Mouse (Mus musculus): Measurements from ENCODE around the gene Slc16a5.

- no peak for TF ChIP-seq GATA1 (IDR thresholded peaks at IDR 0.05; ENCODE audit: borderline replicate concordance, low read length)
- 0 out of 2 replicates have a peak, but pooled peaks have one; percentile 11 for TF ChIP-seq FLI1 (IDR thresholded peaks at IDR 0.05; ENCODE audit: low read length)
These were observed 52.0 kb downstream of the Slc16a5 start, which contains the start of gene Jpt1 for GRCm38 (mm10) chr11:115514238-115514663.
